Mouse (Mus musculus): Measurements from ENCODE around the gene Tk1. TPM values are rescaled to one million over a fixed set of nuclear protein-coding genes. Genes with fewer than 3 reads are reported as not detected.

The Tk1 gene
- polyA plus RNA-seq, 1 experiment = 1.2 TPM

DNA sequence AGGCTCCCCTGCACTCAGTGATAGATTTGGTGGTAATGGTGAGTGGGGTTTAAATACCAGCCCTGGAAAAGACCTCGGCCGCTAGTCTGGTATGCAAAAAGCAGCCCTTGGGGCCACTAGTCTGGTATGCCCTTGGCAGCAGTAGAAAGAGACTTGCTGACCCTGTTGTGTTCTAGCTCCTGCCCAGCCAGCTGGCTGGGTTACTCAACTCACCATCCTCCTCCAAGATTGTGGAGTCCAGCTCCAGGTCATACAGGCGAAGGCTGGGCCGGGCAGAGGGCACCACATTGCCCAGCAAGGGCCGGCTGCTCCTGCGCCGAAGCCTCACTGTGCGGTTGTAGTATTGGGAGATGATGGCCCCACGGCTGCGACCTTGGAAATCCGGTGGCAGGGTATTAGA is 47.9 kb downstream of the Tk1 start:
- 92% methylated on average over 11 of the region's 11 CpGs for WGBS
- peaks cover 5% of the 10 kb centered on the region; the same call in 1 of the 2 replicates for H3K4me1 ChIP-seq (ENCODE audit: control insufficient read depth, insufficient read depth, low read length)

DNA sequence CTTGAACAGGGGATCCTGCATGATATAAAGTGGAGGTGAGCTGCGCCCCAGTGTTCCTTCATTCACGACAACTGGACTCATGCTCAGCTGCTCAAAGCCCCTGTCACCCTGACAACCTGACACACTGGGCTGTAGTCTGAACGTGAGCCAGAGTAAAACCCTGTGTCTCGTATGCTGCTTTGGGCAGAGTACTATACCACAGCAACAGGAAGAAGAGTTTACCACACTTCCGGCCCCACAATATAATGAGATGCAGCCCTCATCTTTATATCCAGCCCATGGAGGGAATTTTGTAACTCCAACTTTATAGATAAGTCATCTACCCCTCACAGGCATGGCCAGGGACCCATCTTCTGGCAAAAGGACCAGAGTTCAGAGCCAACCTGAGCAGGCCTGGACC is 48.8 kb downstream of the Tk1 start:
- DNase-seq = no peak
- Histone ChIP-seq H3K4me3 (replicated peaks; ENCODE audit: insufficient read depth, low read depth, low read length) (no peak overlapping the region), H3K27me3 (ENCODE audit: control insufficient read depth, insufficient read depth, low read length) (peaks cover 2% of the 10 kb centered on the region; the same call in 1 of the 2 replicates), H3K4me1 (ENCODE audit: control insufficient read depth, insufficient read depth, low read length) (peaks cover 3% of the 10 kb centered on the region; the same call in 1 of the 2 replicates), H3K27ac (ENCODE audit: insufficient read depth, low read length) (no peak overlapping the region)
- TF ChIP-seq CTCF (IDR thresholded peaks at IDR 0.05; ENCODE audit: borderline replicate concordance, insufficient read depth, low read depth, low read length) (no peak), POLR2A (IDR thresholded peaks at IDR 0.05; ENCODE audit: borderline replicate concordance, insufficient read depth, low read length) (no peak)
- WGBS = 88% methylated on average over 5 of the region's 5 CpGs

More for the DNA sequence above, 47.9 kb downstream of the Tk1 start:
- H3K4me3 ChIP-seq (replicated peaks; ENCODE audit: insufficient read depth, low read depth, low read length) = no peak overlapping the region
- DNase-seq = no peak
- no peak for TF ChIP-seq POLR2A (IDR thresholded peaks at IDR 0.05; ENCODE audit: borderline replicate concordance, insufficient read depth, low read length)
- TF ChIP-seq CTCF (IDR thresholded peaks at IDR 0.05; ENCODE audit: borderline replicate concordance, insufficient read depth, low read depth, low read length) = no peak
- H3K27me3 ChIP-seq (ENCODE audit: control insufficient read depth, insufficient read depth, low read length) = peaks cover 3% of the 10 kb centered on the region; the same call in 1 of the 2 replicates
- H3K27ac ChIP-seq (ENCODE audit: insufficient read depth, low read length) = no peak overlapping the region

GRCm38 (mm10) chr11:117776085-117776792 is 49.7 kb downstream of the Tk1 start:
- 84% methylated on average over 14 of the region's 14 CpGs for WGBS
- Histone ChIP-seq H3K27ac (ENCODE audit: insufficient read depth, low read length) (no peak overlapping the region), H3K4me3 (replicated peaks; ENCODE audit: insufficient read depth, low read depth, low read length) (no peak overlapping the region), H3K27me3 (ENCODE audit: control insufficient read depth, insufficient read depth, low read length) (peaks cover 2% of the 10 kb centered on the region; the same call in 1 of the 2 replicates), H3K4me1 (ENCODE audit: control insufficient read depth, insufficient read depth, low read length) (peaks cover 3% of the 10 kb centered on the region; the same call in 1 of the 2 replicates)
- no peak for TF ChIP-seq POLR2A (IDR thresholded peaks at IDR 0.05; ENCODE audit: borderline replicate concordance, insufficient read depth, low read length)
- TF ChIP-seq CTCF (IDR thresholded peaks at IDR 0.05; ENCODE audit: borderline replicate concordance, insufficient read depth, low read depth, low read length) = no peak
- DNase-seq = no peak

- TF ChIP-seq POLR2A (IDR thresholded peaks at IDR 0.05; ENCODE audit: borderline replicate concordance, insufficient read depth, low read length) = no peak
- no peak for TF ChIP-seq CTCF (IDR thresholded peaks at IDR 0.05; ENCODE audit: borderline replicate concordance, insufficient read depth, low read depth, low read length)
- WGBS = 50% methylated on average over 13 of the region's 13 CpGs
- DNase-seq = no peak
These were observed 50.4 kb downstream of the Tk1 start for GRCm38 (mm10) chr11:117775540-117775939.

GRCm38 (mm10) chr11:117774925-117775324 is 51.0 kb downstream of the Tk1 start:
- no peak for DNase-seq
- Histone ChIP-seq H3K27me3 (ENCODE audit: control insufficient read depth, insufficient read depth, low read length) (peaks cover 2% of the 10 kb centered on the region; the same call in 1 of the 2 replicates), H3K4me1 (ENCODE audit: control insufficient read depth, insufficient read depth, low read length) (peaks cover 3% of the 10 kb centered on the region; the same call in 1 of the 2 replicates), H3K4me3 (replicated peaks; ENCODE audit: insufficient read depth, low read depth, low read length) (no peak overlapping the region), H3K27ac (ENCODE audit: insufficient read depth, low read length) (no peak overlapping the region)
- TF ChIP-seq POLR2A (IDR thresholded peaks at IDR 0.05; ENCODE audit: borderline replicate concordance, insufficient read depth, low read length) (no peak), CTCF (IDR thresholded peaks at IDR 0.05; ENCODE audit: borderline replicate concordance, insufficient read depth, low read depth, low read length) (no peak)
- 66% methylated on average over 10 of the region's 10 CpGs for WGBS

More at GRCm38 (mm10) chr11:117775540-117775939, 50.4 kb downstream of the Tk1 start:
- peaks cover 3% of the 10 kb centered on the region; the same call in 1 of the 2 replicates for H3K4me1 ChIP-seq (ENCODE audit: control insufficient read depth, insufficient read depth, low read length)
- no peak overlapping the region for H3K27ac ChIP-seq (ENCODE audit: insufficient read depth, low read length)
- H3K27me3 ChIP-seq (ENCODE audit: control insufficient read depth, insufficient read depth, low read length) = peaks cover 2% of the 10 kb centered on the region; the same call in 1 of the 2 replicates
- no peak overlapping the region for H3K4me3 ChIP-seq (replicated peaks; ENCODE audit: insufficient read depth, low read depth, low read length)

GRCm38 (mm10) chr11:117772352-117772751 is 53.5 kb downstream of the Tk1 start:
- Histone ChIP-seq H3K4me1 (ENCODE audit: control insufficient read depth, insufficient read depth, low read length) (no peaks in the 10 kb centered on the region; the same call in 1 of the 2 replicates), H3K27ac (ENCODE audit: insufficient read depth, low read length) (no peak overlapping the region), H3K27me3 (ENCODE audit: control insufficient read depth, insufficient read depth, low read length) (no peaks in the 10 kb centered on the region), H3K4me3 (replicated peaks; ENCODE audit: insufficient read depth, low read depth, low read length) (no peak overlapping the region)
- no peak for TF ChIP-seq CTCF (IDR thresholded peaks at IDR 0.05; ENCODE audit: borderline replicate concordance, insufficient read depth, low read depth, low read length)
- no peak for TF ChIP-seq POLR2A (IDR thresholded peaks at IDR 0.05; ENCODE audit: borderline replicate concordance, insufficient read depth, low read length)
- 95% methylated on average over 7 of the region's 7 CpGs for WGBS
- DNase-seq = no peak

DNA sequence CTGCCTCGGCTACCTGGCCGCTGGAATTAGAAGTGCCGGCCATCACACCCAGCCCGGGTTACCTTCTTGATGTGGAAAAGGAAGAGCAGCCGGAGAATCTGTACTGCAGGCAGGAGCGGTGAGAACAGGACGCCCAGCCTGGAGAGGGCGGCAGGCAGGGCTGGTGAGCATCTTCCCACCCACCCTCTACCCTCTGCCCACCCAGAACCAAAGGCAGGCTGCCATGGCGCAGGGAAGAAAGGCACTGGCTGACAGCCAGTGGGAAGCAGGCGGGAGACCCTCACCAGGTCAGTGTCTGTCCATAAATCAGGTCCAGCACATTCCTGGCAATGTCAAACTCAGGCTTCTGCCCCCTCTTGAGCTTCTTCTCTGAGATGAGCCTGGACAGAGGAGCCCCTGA is 55.5 kb downstream of the Tk1 start:
- no peak for DNase-seq
- H3K27ac ChIP-seq (ENCODE audit: insufficient read depth, low read length) = no peak overlapping the region
- H3K4me3 ChIP-seq (replicated peaks; ENCODE audit: insufficient read depth, low read depth, low read length) = no peak overlapping the region
- WGBS = 47% methylated on average over 10 of the region's 10 CpGs
- TF ChIP-seq POLR2A (IDR thresholded peaks at IDR 0.05; ENCODE audit: borderline replicate concordance, insufficient read depth, low read length) (no peak), CTCF (IDR thresholded peaks at IDR 0.05; ENCODE audit: borderline replicate concordance, insufficient read depth, low read depth, low read length) (no peak)
- H3K27me3 ChIP-seq (ENCODE audit: control insufficient read depth, insufficient read depth, low read length) = no peaks in the 10 kb centered on the region
- H3K4me1 ChIP-seq (ENCODE audit: control insufficient read depth, insufficient read depth, low read length) = no peaks in the 10 kb centered on the region; the same call in 1 of the 2 replicates

DNA sequence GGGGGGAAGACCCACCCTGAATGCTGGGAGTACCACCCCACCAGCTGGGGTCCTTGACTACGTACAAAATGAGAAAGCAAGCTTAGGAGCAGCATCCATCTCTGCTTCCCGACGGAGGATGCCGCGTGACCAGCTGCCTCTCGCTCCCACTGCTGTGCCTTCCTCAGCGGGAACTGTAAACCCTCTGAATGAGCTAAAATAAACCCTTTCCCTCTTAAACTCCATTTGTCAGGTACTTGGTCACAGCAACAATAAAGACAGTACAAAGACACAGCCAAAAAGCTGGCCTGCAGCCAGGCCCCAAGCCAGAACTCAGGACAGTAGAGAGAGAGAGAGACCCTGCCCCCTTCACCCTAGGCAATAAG is 56.2 kb downstream of the Tk1 start:
- no peak for DNase-seq
- H3K4me3 ChIP-seq (replicated peaks; ENCODE audit: insufficient read depth, low read depth, low read length) = no peak overlapping the region
- TF ChIP-seq CTCF (IDR thresholded peaks at IDR 0.05; ENCODE audit: borderline replicate concordance, insufficient read depth, low read depth, low read length) (no peak), POLR2A (IDR thresholded peaks at IDR 0.05; ENCODE audit: borderline replicate concordance, insufficient read depth, low read length) (no peak)
- no peak overlapping the region for H3K27ac ChIP-seq (ENCODE audit: insufficient read depth, low read length)
- WGBS = 10% methylated on average over 7 of the region's 7 CpGs
- no peaks in the 10 kb centered on the region; the same call in 1 of the 2 replicates for H3K4me1 ChIP-seq (ENCODE audit: control insufficient read depth, insufficient read depth, low read length)
- H3K27me3 ChIP-seq (ENCODE audit: control insufficient read depth, insufficient read depth, low read length) = no peaks in the 10 kb centered on the region

All from cerebellum, adult 2 months (tissue).